Comparison of ENCODE assay signal across 17 mouse cellular contexts in the genomic region with DNA sequence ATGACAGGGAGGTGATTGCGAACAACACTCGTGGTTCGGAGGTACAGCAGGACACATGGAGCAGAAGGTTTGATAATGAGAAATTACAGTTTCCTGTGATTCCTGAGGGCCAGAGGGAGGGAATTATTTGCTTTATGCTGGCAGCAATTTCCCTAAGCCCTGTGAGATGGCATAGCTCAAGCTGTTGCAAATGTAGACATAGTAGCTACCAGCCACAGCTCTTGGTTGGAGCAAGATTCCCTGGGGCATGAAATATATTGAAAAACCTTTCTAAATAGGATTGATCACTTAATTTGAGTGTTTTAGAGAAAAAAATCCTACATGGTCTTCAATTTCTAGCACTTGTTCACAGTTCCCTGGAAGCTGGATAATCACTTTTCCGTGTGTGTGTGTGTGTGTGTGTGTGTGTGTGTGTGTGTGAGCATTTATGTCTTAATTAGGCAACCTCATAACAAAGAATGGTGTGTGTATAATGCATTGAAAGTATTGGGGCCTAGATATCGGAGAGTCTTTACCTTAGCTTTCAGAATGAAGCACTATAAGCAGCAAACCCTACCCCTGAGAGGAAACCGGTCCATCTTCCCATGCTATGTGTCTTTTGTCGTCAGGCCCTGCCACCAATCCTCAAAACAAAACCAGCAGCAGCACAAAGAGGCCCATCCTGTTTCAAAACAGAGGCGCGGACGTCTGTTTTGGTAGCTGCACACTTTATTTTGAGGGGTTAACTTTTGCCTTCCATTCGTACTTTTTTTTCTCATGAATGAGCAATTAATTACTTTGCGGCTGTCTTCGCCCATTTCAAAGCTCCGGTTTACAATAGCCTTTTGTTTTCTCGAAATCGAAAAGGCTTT.
A peak's percentile ranks its signal among the peaks of the same experiment; 100 is the strongest.
DNase-seq lines count a peak whose midpoint lies in the region; ATAC-seq and TF ChIP-seq lines count a peak whose summit lies in the region.
"Had no signal": no experiment of that assay in that cellular context is flagged by ENCODE, and none has a peak within 500 bp of the region (broad histone marks: within the 10 kb centered on the region; RNA-seq: fewer than 3 reads in every experiment).

No protein-coding gene starts in this region.

- no peaks in the 10 kb centered on the region for H3K27me3 ChIP-seq in kidney, embryonic 15.5 days
- no peaks in the 10 kb centered on the region for H3K27me3 ChIP-seq in hindbrain, embryonic 10.5 days (ENCODE audit: insufficient read depth, poor library complexity, severe bottlenecking)
- no peaks in the 10 kb centered on the region for H3K27me3 ChIP-seq in midbrain, embryonic 15.5 days (replicated peaks)
- no peaks in the 10 kb centered on the region for H3K27me3 ChIP-seq in stomach, postnatal 0 days (ENCODE audit: control insufficient read depth, insufficient read depth, low read length)
- H3K27me3 ChIP-seq: limb, embryonic 12.5 days had no signal

- no peaks in the 10 kb centered on the region for H3K9me3 ChIP-seq in kidney, embryonic 15.5 days (replicated peaks)
- no peaks in the 10 kb centered on the region for H3K9me3 ChIP-seq in hindbrain, embryonic 10.5 days
- no peaks in the 10 kb centered on the region for H3K9me3 ChIP-seq in midbrain, embryonic 15.5 days
- no peaks in the 10 kb centered on the region for H3K9me3 ChIP-seq in stomach, postnatal 0 days (ENCODE audit: control insufficient read depth, low read length)
- H3K9me3 ChIP-seq: limb, embryonic 12.5 days had no signal

- 53% methylated on average over 16 of the region's 16 CpGs for WGBS in kidney, embryonic 15.5 days
- 39% methylated on average over 16 of the region's 16 CpGs for WGBS in hindbrain, embryonic 10.5 days
- WGBS in midbrain, embryonic 15.5 days: 18% methylated on average over 16 of the region's 16 CpGs
- WGBS in stomach, postnatal 0 days: 35% methylated on average over 16 of the region's 16 CpGs

- no peak for DNase-seq in kidney, postnatal 25 days
- DNase-seq in hindbrain, embryonic 10.5 days (ENCODE audit: low spot score): peak; percentile 12
- no peak for DNase-seq in stomach, postnatal 0 days (ENCODE audit: low spot score)
- DNase-seq in lung, postnatal 36 days: no peak
- DNase-seq in right cerebral cortex, postnatal 25 days: no peak
- no peak for DNase-seq in adrenal gland, postnatal 36 days
- DNase-seq: cerebellum, postnatal 25 days; heart, adult 2 months; layer of hippocampus, adult 9-11 months; thymus, postnatal 36 days had no signal

- H3K4me2 ChIP-seq in kidney, embryonic 15.5 days: 0 out of 2 replicates have a peak overlapping the region, but pooled peaks have one; percentile 14
- peak overlapping the region; percentile 35 for H3K4me2 ChIP-seq in midbrain, embryonic 15.5 days
- H3K4me2 ChIP-seq in stomach, postnatal 0 days (replicated peaks; ENCODE audit: low read depth): peak overlapping the region; percentile 34; the same call in 1 of the 2 replicates
- H3K4me2 ChIP-seq: limb, embryonic 12.5 days; lung, embryonic 14.5 days had no signal

- no peak for TF ChIP-seq CTCF in stomach, postnatal 0 days (IDR thresholded peaks at IDR 0.05; ENCODE audit: low read depth)

- H3K27ac ChIP-seq in kidney, embryonic 15.5 days: no peak overlapping the region
- H3K27ac ChIP-seq in hindbrain, embryonic 10.5 days: peak overlapping the region; percentile 71; the same call in 1 of the 2 replicates
- no peak overlapping the region for H3K27ac ChIP-seq in midbrain, embryonic 15.5 days
- peak overlapping the region; percentile 46 for H3K27ac ChIP-seq in stomach, postnatal 0 days (replicated peaks)
- H3K27ac ChIP-seq: heart, adult 2 months; limb, embryonic 12.5 days had no signal

- no peak for TF ChIP-seq EP300 in stomach, postnatal 0 days (optimal IDR thresholded peaks at IDR 0.05)

- H3K4me1 ChIP-seq in kidney, embryonic 15.5 days: no peaks in the 10 kb centered on the region
- H3K4me1 ChIP-seq in hindbrain, embryonic 10.5 days (replicated peaks): peaks cover 11% of the 10 kb centered on the region
- H3K4me1 ChIP-seq in midbrain, embryonic 15.5 days: peaks cover 8% of the 10 kb centered on the region; the same call in 1 of the 2 replicates
- H3K4me1 ChIP-seq in stomach, postnatal 0 days (replicated peaks; ENCODE audit: control insufficient read depth, insufficient read depth): no peaks in the 10 kb centered on the region
- H3K4me1 ChIP-seq: limb, embryonic 12.5 days had no signal

- ATAC-seq in kidney, embryonic 15.5 days (replicated peaks; ENCODE audit: low FRiP score): no peak
- 0 out of 2 replicates have a peak, but pooled peaks have one; percentile 37 for ATAC-seq in midbrain, embryonic 15.5 days (replicated peaks)
- no peak for ATAC-seq in stomach, postnatal 0 days (ENCODE audit: low FRiP score, low TSS enrichment)
- ATAC-seq: intestine, embryonic 16.5 days; Patski had no signal

- no peak overlapping the region for H3K9ac ChIP-seq in kidney, embryonic 15.5 days
- no peak overlapping the region for H3K9ac ChIP-seq in midbrain, embryonic 15.5 days
- no peak overlapping the region for H3K9ac ChIP-seq in stomach, postnatal 0 days (ENCODE audit: low read length)
- H3K9ac ChIP-seq: limb, embryonic 12.5 days; lung, embryonic 14.5 days had no signal

- no peaks in the 10 kb centered on the region for H3K36me3 ChIP-seq in kidney, embryonic 15.5 days
- no peaks in the 10 kb centered on the region for H3K36me3 ChIP-seq in hindbrain, embryonic 10.5 days
- no peaks in the 10 kb centered on the region for H3K36me3 ChIP-seq in midbrain, embryonic 15.5 days (replicated peaks)
- H3K36me3 ChIP-seq in stomach, postnatal 0 days (ENCODE audit: control insufficient read depth, insufficient read depth, low read length): no peaks in the 10 kb centered on the region
- H3K36me3 ChIP-seq: limb, embryonic 12.5 days had no signal

- no peak overlapping the region for H3K4me3 ChIP-seq in kidney, embryonic 15.5 days (replicated peaks)
- H3K4me3 ChIP-seq in hindbrain, embryonic 10.5 days: peak overlapping the region; percentile 29
- H3K4me3 ChIP-seq in midbrain, embryonic 15.5 days: no peak overlapping the region
- no peak overlapping the region for H3K4me3 ChIP-seq in stomach, postnatal 0 days (ENCODE audit: low read depth, low read length)
- H3K4me3 ChIP-seq: heart, adult 2 months; limb, embryonic 12.5 days; myocyte had no signal

Comparison
In these comparisons a context has a peak if more than half of its experiments do, and no peak if none do; other contexts are left out.
1. H3K27ac ChIP-seq: peak in hindbrain, embryonic 10.5 days (single experiment) and stomach, postnatal 0 days (single experiment); none in kidney, embryonic 15.5 days (single experiment) and midbrain, embryonic 15.5 days (single experiment).
2. Peak in every context shown above with its lines, with median percentiles within 50 percentile points of each other: H3K4me2 ChIP-seq.